Mouse (Mus musculus): Measurements from ENCODE around the gene Erbb4. TPM values are rescaled to one million over a fixed set of nuclear protein-coding genes. Genes with fewer than 3 reads are reported as not detected.
"Not testable (repeated sequence)": the region's sequence is repeated elsewhere in the genome, so short reads cannot be mapped to it uniquely, and the experiment has no call there.

Erbb4 gene
- total and polyA plus RNA-seq, 2 experiments, result 0.50 to 2.9 TPM

DNA sequence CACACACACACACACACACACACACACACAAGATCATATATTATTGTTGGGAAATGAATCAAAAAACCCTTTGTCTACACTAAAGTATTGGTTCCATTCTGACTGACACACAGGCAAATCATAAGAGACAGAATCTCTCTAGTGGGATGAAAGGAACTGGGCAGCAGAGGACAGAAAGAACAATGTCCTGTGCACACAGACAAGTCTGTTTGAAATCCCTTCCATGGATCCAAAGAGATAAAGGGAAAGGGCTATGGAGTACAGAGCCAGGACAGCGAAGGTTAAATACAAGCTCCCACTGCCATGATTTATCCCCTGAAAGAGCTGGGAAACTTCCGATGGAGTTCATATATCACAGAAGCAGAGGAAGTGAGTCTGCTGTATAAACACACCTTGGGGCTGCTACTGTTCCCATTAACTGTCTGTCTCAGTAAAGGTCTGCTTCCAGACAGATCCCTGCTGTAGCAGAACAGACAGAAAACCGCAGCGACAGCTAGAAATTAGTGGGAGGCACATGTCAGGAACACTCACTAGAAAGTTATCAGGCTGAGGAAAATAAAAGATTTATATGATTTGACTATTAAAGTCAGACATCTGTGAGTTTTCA lies 320.3 kb downstream of the Erbb4 start:
- H3K9ac ChIP-seq (ENCODE audit: low read depth, low read length), result no peak overlapping the region
- no peaks in the 10 kb centered on the region for H3K27me3 ChIP-seq (ENCODE audit: control insufficient read depth, insufficient read depth, low read length)
- TF ChIP-seq CTCF (IDR thresholded peaks at IDR 0.05; ENCODE audit: low read depth, low read length), result no peak
- no peak for TF ChIP-seq POLR2A (IDR thresholded peaks at IDR 0.05; ENCODE audit: extremely low read depth, insufficient read depth, low read length)
- H3K27ac ChIP-seq (replicated peaks; ENCODE audit: insufficient read depth, low read depth, low read length), result no peak overlapping the region
- H3K4me1 ChIP-seq (ENCODE audit: control insufficient read depth, insufficient read depth, low read length), result no peaks in the 10 kb centered on the region
- no peak overlapping the region for H3K4me3 ChIP-seq (ENCODE audit: insufficient read depth, low read depth, low read length)
- 77% methylated on average over 4 of the region's 4 CpGs for WGBS
- no peak for DNase-seq (ENCODE audit: extremely low read depth, low read depth, low spot score)
- no peaks in the 10 kb centered on the region for H3K79me2 ChIP-seq (ENCODE audit: control insufficient read depth, insufficient read depth, low read length)
- H3K36me3 ChIP-seq (ENCODE audit: control insufficient read depth, insufficient read depth, low read length), result no peaks in the 10 kb centered on the region

DNA sequence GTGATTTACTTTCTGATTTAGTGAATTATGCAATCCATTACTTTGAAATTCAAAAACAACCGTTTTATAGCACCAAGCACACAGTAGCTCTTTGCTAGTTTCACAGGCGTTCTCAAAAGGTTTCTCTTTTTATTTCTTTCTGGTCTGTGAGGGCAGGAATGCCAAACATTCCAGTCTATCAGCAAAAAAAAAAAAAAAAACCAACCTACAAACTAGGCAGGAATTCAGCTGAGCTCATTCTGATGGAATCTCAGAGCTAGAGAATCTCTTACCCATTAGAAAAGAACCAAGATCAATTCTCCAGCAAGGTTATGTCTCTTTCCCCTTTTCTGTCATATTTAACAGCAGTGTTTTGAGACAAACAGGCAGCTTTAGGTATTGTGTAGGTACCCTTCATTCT lies 327.2 kb downstream of the Erbb4 start:
- WGBS, result 29% methylated on average over 2 of the region's 2 CpGs
- no peak overlapping the region for H3K27ac ChIP-seq (replicated peaks; ENCODE audit: insufficient read depth, low read depth, low read length)
- no peaks in the 10 kb centered on the region for H3K4me1 ChIP-seq (ENCODE audit: control insufficient read depth, insufficient read depth, low read length)
- no peaks in the 10 kb centered on the region for H3K27me3 ChIP-seq (ENCODE audit: control insufficient read depth, insufficient read depth, low read length)
- H3K79me2 ChIP-seq (ENCODE audit: control insufficient read depth, insufficient read depth, low read length), result no peaks in the 10 kb centered on the region
- TF ChIP-seq CTCF (IDR thresholded peaks at IDR 0.05; ENCODE audit: low read depth, low read length) (no peak), POLR2A (IDR thresholded peaks at IDR 0.05; ENCODE audit: extremely low read depth, insufficient read depth, low read length) (no peak)
- no peak overlapping the region for H3K4me3 ChIP-seq (ENCODE audit: insufficient read depth, low read depth, low read length)
- no peaks in the 10 kb centered on the region for H3K36me3 ChIP-seq (ENCODE audit: control insufficient read depth, insufficient read depth, low read length)
- H3K9ac ChIP-seq (ENCODE audit: low read depth, low read length), result no peak overlapping the region
- peak; percentile 20 for DNase-seq (ENCODE audit: extremely low read depth, low read depth, low spot score)

GRCm38 (mm10) chr1:68780032-68780431 lies 327.8 kb downstream of the Erbb4 start:
- Histone ChIP-seq H3K4me1 (ENCODE audit: control insufficient read depth, insufficient read depth, low read length) (no peaks in the 10 kb centered on the region), H3K27ac (replicated peaks; ENCODE audit: insufficient read depth, low read depth, low read length) (no peak overlapping the region), H3K9ac (ENCODE audit: low read depth, low read length) (no peak overlapping the region), H3K79me2 (ENCODE audit: control insufficient read depth, insufficient read depth, low read length) (no peaks in the 10 kb centered on the region), H3K4me3 (ENCODE audit: insufficient read depth, low read depth, low read length) (no peak overlapping the region), H3K27me3 (ENCODE audit: control insufficient read depth, insufficient read depth, low read length) (no peaks in the 10 kb centered on the region), H3K36me3 (ENCODE audit: control insufficient read depth, insufficient read depth, low read length) (no peaks in the 10 kb centered on the region)
- TF ChIP-seq CTCF (IDR thresholded peaks at IDR 0.05; ENCODE audit: low read depth, low read length), result no peak
- TF ChIP-seq POLR2A (IDR thresholded peaks at IDR 0.05; ENCODE audit: extremely low read depth, insufficient read depth, low read length), result no peak
- 100% methylated on average over 1 of the region's 1 CpGs for WGBS
- DNase-seq (ENCODE audit: extremely low read depth, low read depth, low spot score), result peak; percentile 16

DNA sequence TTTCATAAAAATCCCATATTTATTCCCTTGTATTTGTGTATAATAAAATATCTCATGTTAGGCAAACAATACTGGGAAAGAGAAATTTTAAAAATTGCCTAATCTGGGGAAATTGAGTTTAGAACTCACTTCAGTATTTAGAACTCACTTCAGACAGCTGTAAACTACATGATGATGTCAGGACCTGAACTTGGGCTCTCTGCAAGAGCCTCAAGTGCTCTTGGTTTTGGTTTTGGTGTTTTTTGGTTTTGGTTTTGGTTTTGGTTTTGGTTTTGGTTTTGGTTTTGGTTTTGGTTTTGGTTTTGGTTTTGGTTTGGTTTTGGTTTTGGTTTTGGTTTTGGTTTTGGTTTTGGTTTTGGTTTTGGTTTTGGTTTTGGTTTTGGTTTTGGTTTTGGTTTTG lies 341.8 kb downstream of the Erbb4 start:
- not testable (repeated sequence) for H3K27ac ChIP-seq (replicated peaks; ENCODE audit: insufficient read depth, low read depth, low read length); H3K9ac ChIP-seq (ENCODE audit: low read depth, low read length); H3K36me3 ChIP-seq (ENCODE audit: control insufficient read depth, insufficient read depth, low read length); H3K4me1 ChIP-seq (ENCODE audit: control insufficient read depth, insufficient read depth, low read length); H3K79me2 ChIP-seq (ENCODE audit: control insufficient read depth, insufficient read depth, low read length); H3K4me3 ChIP-seq (ENCODE audit: insufficient read depth, low read depth, low read length); H3K27me3 ChIP-seq (ENCODE audit: control insufficient read depth, insufficient read depth, low read length); DNase-seq (ENCODE audit: extremely low read depth, low read depth, low spot score)

DNA sequence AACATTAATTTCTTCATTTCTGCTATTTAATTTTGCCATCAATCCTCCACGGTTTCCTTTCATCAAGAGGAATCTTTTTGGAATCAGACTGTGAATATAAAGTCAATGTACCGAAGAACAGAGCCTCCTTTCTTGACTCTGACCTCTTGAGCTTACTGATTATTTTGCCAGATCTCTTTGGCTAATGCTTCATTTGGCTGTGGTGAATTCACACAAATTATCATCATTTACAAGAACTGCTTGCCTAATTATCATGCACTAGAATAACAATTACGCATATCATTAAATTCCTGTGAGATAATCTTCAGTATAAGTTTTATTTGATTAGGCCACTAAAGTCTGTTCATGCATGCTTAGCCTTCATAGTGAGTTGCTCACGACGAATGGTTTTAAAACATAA lies 345.4 kb downstream of the Erbb4 start:
- WGBS, result 93% methylated on average over 5 of the region's 5 CpGs
- TF ChIP-seq POLR2A (IDR thresholded peaks at IDR 0.05; ENCODE audit: extremely low read depth, insufficient read depth, low read length) (no peak), CTCF (IDR thresholded peaks at IDR 0.05; ENCODE audit: low read depth, low read length) (no peak)
- H3K4me3 ChIP-seq (ENCODE audit: insufficient read depth, low read depth, low read length), result no peak overlapping the region
- H3K4me1 ChIP-seq (ENCODE audit: control insufficient read depth, insufficient read depth, low read length), result no peaks in the 10 kb centered on the region
- no peaks in the 10 kb centered on the region for H3K27me3 ChIP-seq (ENCODE audit: control insufficient read depth, insufficient read depth, low read length)
- H3K9ac ChIP-seq (ENCODE audit: low read depth, low read length), result no peak overlapping the region
- no peak for DNase-seq (ENCODE audit: extremely low read depth, low read depth, low spot score)
- H3K36me3 ChIP-seq (ENCODE audit: control insufficient read depth, insufficient read depth, low read length), result no peaks in the 10 kb centered on the region
- no peaks in the 10 kb centered on the region for H3K79me2 ChIP-seq (ENCODE audit: control insufficient read depth, insufficient read depth, low read length)
- no peak overlapping the region for H3K27ac ChIP-seq (replicated peaks; ENCODE audit: insufficient read depth, low read depth, low read length)

- H3K4me1 ChIP-seq (ENCODE audit: control insufficient read depth, insufficient read depth, low read length), result no peaks in the 10 kb centered on the region
- H3K36me3 ChIP-seq (ENCODE audit: control insufficient read depth, insufficient read depth, low read length), result no peaks in the 10 kb centered on the region
- no peak overlapping the region for H3K9ac ChIP-seq (ENCODE audit: low read depth, low read length)
- TF ChIP-seq POLR2A (IDR thresholded peaks at IDR 0.05; ENCODE audit: extremely low read depth, insufficient read depth, low read length) (no peak), CTCF (IDR thresholded peaks at IDR 0.05; ENCODE audit: low read depth, low read length) (no peak)
- WGBS, result 41% methylated on average over 1 of the region's 1 CpGs
- H3K27ac ChIP-seq (replicated peaks; ENCODE audit: insufficient read depth, low read depth, low read length), result no peak overlapping the region
- no peak for DNase-seq (ENCODE audit: extremely low read depth, low read depth, low spot score)
- H3K4me3 ChIP-seq (ENCODE audit: insufficient read depth, low read depth, low read length), result no peak overlapping the region
- no peaks in the 10 kb centered on the region for H3K79me2 ChIP-seq (ENCODE audit: control insufficient read depth, insufficient read depth, low read length)
- H3K27me3 ChIP-seq (ENCODE audit: control insufficient read depth, insufficient read depth, low read length), result no peaks in the 10 kb centered on the region
These were observed 358.9 kb downstream of the Erbb4 start for GRCm38 (mm10) chr1:68748976-68749375.

Data from liver, adult 2 months (tissue).